Mouse (Mus musculus): ENCODE data around the gene Polr2b. TPM values are rescaled to one million over a fixed set of nuclear protein-coding genes. Genes with fewer than 3 reads are reported as not detected.
A peak's percentile ranks its signal among the peaks of the same experiment; 100 is the strongest.

The Polr2b gene
- polyA plus RNA-seq, 2 experiments = 25.7 to 33.6 TPM

- ATAC-seq (ENCODE audit: insufficient read depth) = no peak
- Histone ChIP-seq H3K9me3 (ENCODE audit: control insufficient read depth, low read length) (no peaks in the 10 kb centered on the region), H3K36me3 (replicated peaks; ENCODE audit: control insufficient read depth, insufficient read depth, low read depth) (peaks cover 18% of the 10 kb centered on the region), H3K4me2 (ENCODE audit: low read depth) (no peak overlapping the region), H3K4me1 (replicated peaks; ENCODE audit: control insufficient read depth in 2 of 2, insufficient read depth in 2 of 2, low read length in 1 of 2) (no peaks in the 10 kb centered on the region), H3K27me3 (ENCODE audit: control insufficient read depth, insufficient read depth, low read length) (no peaks in the 10 kb centered on the region), H3K4me3 (ENCODE audit: insufficient read depth in 1 of 2, low read depth in 2 of 2, low read length in 2 of 2) (no peak overlapping the region), H3K9ac (replicated peaks) (no peak overlapping the region), H3K27ac (no peak overlapping the region)
- TF ChIP-seq CTCF (IDR thresholded peaks at IDR 0.05; ENCODE audit: low read depth) = 0 out of 2 replicates have a peak, but pooled peaks have one; percentile 12
- TF ChIP-seq EP300 (IDR thresholded peaks at IDR 0.05; ENCODE audit: low read depth) = no peak
- no peak for DNase-seq (ENCODE audit: low read depth in 3 of 3, low spot score in 3 of 3)
- 84% methylated on average over 2 of the region's 2 CpGs for WGBS (ENCODE audit: insufficient replicate concordance)
Measured at GRCm38 (mm10) chr5:77290606-77291005, 19.3 kb upstream of the Polr2b start.

- Histone ChIP-seq H3K4me1 (replicated peaks; ENCODE audit: control insufficient read depth in 2 of 2, insufficient read depth in 2 of 2, low read length in 1 of 2) (no peaks in the 10 kb centered on the region), H3K4me3 (ENCODE audit: insufficient read depth in 1 of 2, low read depth in 2 of 2, low read length in 2 of 2) (no peak overlapping the region), H3K27ac (no peak overlapping the region), H3K4me2 (ENCODE audit: low read depth) (no peak overlapping the region), H3K9me3 (ENCODE audit: control insufficient read depth, low read length) (no peaks in the 10 kb centered on the region), H3K36me3 (replicated peaks; ENCODE audit: control insufficient read depth, insufficient read depth, low read depth) (peaks cover 16% of the 10 kb centered on the region), H3K27me3 (ENCODE audit: control insufficient read depth, insufficient read depth, low read length) (no peaks in the 10 kb centered on the region), H3K9ac (replicated peaks) (no peak overlapping the region)
- DNase-seq (ENCODE audit: low read depth in 3 of 3, low spot score in 3 of 3) = no peak
- ATAC-seq (ENCODE audit: insufficient read depth) = no peak
- WGBS (ENCODE audit: insufficient replicate concordance) = 67% methylated on average over 7 of the region's 7 CpGs
- no peak for TF ChIP-seq CTCF (IDR thresholded peaks at IDR 0.05; ENCODE audit: low read depth)
- no peak for TF ChIP-seq EP300 (IDR thresholded peaks at IDR 0.05; ENCODE audit: low read depth)
Measured at GRCm38 (mm10) chr5:77292803-77293522, 17.0 kb upstream of the Polr2b start.

DNA sequence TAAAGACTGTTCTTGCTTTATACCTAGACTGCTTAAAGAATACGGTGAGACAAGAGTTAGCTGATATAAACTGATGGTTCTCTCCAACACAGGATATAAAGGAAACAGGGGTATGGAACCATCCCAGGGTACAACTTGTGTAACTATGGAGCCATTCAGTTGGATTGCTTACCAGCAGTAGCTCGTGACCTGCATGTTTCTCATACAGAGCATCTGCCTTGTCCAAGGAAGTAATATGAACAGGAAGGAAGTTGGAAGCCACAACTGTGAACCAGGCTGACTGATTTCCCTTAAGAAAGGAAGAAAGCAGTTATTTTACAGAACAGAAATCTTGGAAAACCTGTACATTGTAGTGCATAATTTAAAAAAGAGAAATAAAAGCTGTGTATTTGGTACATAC, 10.5 kb upstream of the Polr2b start:
- Histone ChIP-seq H3K4me3 (ENCODE audit: insufficient read depth in 1 of 2, low read depth in 2 of 2, low read length in 2 of 2) (no peak overlapping the region), H3K36me3 (replicated peaks; ENCODE audit: control insufficient read depth, insufficient read depth, low read depth) (peaks cover 18% of the 10 kb centered on the region), H3K27me3 (ENCODE audit: control insufficient read depth, insufficient read depth, low read length) (no peaks in the 10 kb centered on the region), H3K4me2 (ENCODE audit: low read depth) (no peak overlapping the region), H3K4me1 (replicated peaks; ENCODE audit: control insufficient read depth in 2 of 2, insufficient read depth in 2 of 2, low read length in 1 of 2) (no peaks in the 10 kb centered on the region), H3K27ac (no peak overlapping the region), H3K9me3 (ENCODE audit: control insufficient read depth, low read length) (no peaks in the 10 kb centered on the region), H3K9ac (replicated peaks) (no peak overlapping the region)
- TF ChIP-seq CTCF (IDR thresholded peaks at IDR 0.05; ENCODE audit: low read depth) = no peak
- no peak for TF ChIP-seq EP300 (IDR thresholded peaks at IDR 0.05; ENCODE audit: low read depth)
- DNase-seq (ENCODE audit: low read depth in 3 of 3, low spot score in 3 of 3) (no peak), ATAC-seq (ENCODE audit: insufficient read depth) (no peak)
- 68% methylated on average over 2 of the region's 2 CpGs for WGBS (ENCODE audit: insufficient replicate concordance)

GRCm38 (mm10) chr5:77301296-77301903, 8.5 kb upstream of the Polr2b start:
- Histone ChIP-seq H3K4me1 (replicated peaks; ENCODE audit: control insufficient read depth in 2 of 2, insufficient read depth in 2 of 2, low read length in 1 of 2) (no peaks in the 10 kb centered on the region), H3K9me3 (ENCODE audit: control insufficient read depth, low read length) (no peaks in the 10 kb centered on the region), H3K4me2 (ENCODE audit: low read depth) (no peak overlapping the region), H3K36me3 (replicated peaks; ENCODE audit: control insufficient read depth, insufficient read depth, low read depth) (peaks cover 25% of the 10 kb centered on the region), H3K4me3 (ENCODE audit: insufficient read depth in 1 of 2, low read depth in 2 of 2, low read length in 2 of 2) (no peak overlapping the region), H3K27ac (no peak overlapping the region), H3K9ac (replicated peaks) (no peak overlapping the region), H3K27me3 (ENCODE audit: control insufficient read depth, insufficient read depth, low read length) (no peaks in the 10 kb centered on the region)
- DNase-seq (ENCODE audit: low read depth in 3 of 3, low spot score in 3 of 3) (no peak), ATAC-seq (ENCODE audit: insufficient read depth) (no peak)
- TF ChIP-seq EP300 (IDR thresholded peaks at IDR 0.05; ENCODE audit: low read depth) = no peak
- no peak for TF ChIP-seq CTCF (IDR thresholded peaks at IDR 0.05; ENCODE audit: low read depth)
- 81% methylated on average over 6 of the region's 6 CpGs for WGBS (ENCODE audit: insufficient replicate concordance)

DNA sequence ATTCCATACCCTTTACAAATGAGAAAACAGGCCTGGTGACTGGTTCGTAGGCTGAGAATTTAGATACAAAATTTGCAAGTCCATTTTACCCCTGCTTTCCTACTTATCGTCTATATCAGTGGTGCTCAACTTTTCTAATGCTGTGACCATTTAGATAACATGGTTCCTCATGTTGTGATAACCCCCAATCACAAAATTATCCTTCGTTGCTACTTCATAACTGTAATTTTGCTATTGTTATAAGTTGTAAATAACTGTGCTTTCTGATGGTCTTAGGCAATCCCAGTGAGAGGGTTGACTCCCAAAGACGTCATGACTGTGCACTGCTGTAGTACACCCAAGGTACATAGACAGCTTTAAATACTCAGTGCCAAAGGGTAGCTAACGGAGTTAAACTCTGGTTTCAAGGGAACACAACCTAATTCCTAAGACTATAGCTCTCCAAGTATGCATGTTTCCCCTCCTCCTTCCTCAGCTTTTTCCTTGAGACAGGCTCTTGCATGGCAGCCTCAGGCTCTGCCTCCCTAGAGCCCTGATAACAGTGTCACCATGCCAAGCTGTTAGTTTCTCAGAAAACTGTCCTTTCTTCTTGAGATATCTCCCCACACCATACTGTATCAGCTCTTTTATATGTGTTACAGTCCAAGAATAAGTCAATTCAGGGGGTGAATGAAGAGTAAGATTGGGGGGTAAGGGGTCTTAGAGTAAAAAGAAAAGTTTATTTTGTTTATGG, 2.0 kb upstream of the Polr2b start:
- peaks cover 21% of the 10 kb centered on the region for H3K36me3 ChIP-seq (replicated peaks; ENCODE audit: control insufficient read depth, insufficient read depth, low read depth)
- peak overlapping the region; percentile 77 for H3K9ac ChIP-seq (replicated peaks)

More for the DNA sequence above, 2.0 kb upstream of the Polr2b start:
- no peak for ATAC-seq (ENCODE audit: insufficient read depth)
- WGBS (ENCODE audit: insufficient replicate concordance) = 25% methylated on average over 5 of the region's 5 CpGs
- peak overlapping the region; percentile 96 to 99 for H3K4me3 ChIP-seq (ENCODE audit: insufficient read depth in 1 of 2, low read depth in 2 of 2, low read length in 2 of 2)
- TF ChIP-seq EP300 (IDR thresholded peaks at IDR 0.05; ENCODE audit: low read depth) = no peak
- TF ChIP-seq CTCF (IDR thresholded peaks at IDR 0.05; ENCODE audit: low read depth) = no peak
- peak in 1 of 3 experiments; percentile 44 for DNase-seq (ENCODE audit: low read depth in 3 of 3, low spot score in 3 of 3)
- H3K27ac ChIP-seq = no peak overlapping the region
- H3K4me1 ChIP-seq (replicated peaks; ENCODE audit: control insufficient read depth in 2 of 2, insufficient read depth in 2 of 2, low read length in 1 of 2) = peaks cover 11 to 17% of the 10 kb centered on the region in 2 experiments
- peak overlapping the region; percentile 99 for H3K4me2 ChIP-seq (ENCODE audit: low read depth)
- H3K27me3 ChIP-seq (ENCODE audit: control insufficient read depth, insufficient read depth, low read length) = no peaks in the 10 kb centered on the region
- H3K9me3 ChIP-seq (ENCODE audit: control insufficient read depth, low read length) = no peaks in the 10 kb centered on the region
